Mouse (Mus musculus): ENCODE measurements around the gene Usp34.

DNA sequence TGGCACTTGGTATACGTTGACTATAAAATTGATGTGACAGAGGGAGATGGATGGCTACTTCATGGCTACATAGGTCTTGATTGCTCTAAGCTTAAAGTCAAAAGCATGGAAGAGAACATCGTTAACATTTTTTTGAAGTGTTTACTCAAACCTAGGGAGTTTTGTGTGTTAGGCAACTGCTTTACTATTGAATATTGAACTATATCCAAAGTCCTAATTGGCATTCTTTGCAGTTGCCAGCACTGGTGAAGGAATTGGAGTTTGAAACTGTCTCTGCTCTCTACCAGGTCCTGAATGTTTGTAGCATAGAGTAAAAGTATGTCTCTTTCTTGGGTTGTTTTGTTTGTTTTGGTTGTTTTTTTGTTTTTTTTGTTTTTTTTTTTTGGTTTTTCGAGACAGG is 30.9 kb upstream of the Usp34 start:
- TF ChIP-seq POLR2A (IDR thresholded peaks at IDR 0.05; ENCODE audit: borderline replicate concordance, low read depth, low read length) (no peak), CTCF (IDR thresholded peaks at IDR 0.05; ENCODE audit: low read depth, low read length) (no peak)
